Mouse (Mus musculus) liver, adult 2 months (tissue): ENCODE results near the gene Crocc. TPM values are rescaled to one million over a fixed set of nuclear protein-coding genes. Genes with fewer than 3 reads are reported as not detected.

Source experiments
- DNase-seq: peaks from one replicate; pipeline ENCODE4 v3.0.0-alpha.2; 2011; ENCODE audit warnings: low read depth, low spot score; ENCODE audit errors: extremely low read depth
- H3K27ac ChIP-seq: fragments of 200-500 bp; replicated peaks from 2 replicates; pipeline ENCODE4 v1.5.1; 2012; ENCODE audit warnings: low read depth, mild to moderate bottlenecking, control low read depth, inconsistent platforms, low read length; ENCODE audit not compliant: insufficient read depth
- H3K27me3 ChIP-seq: fragments of 200-500 bp; 2 replicates; pipeline ENCODE4 v1.6.1; 2012; ENCODE audit warnings: mild to moderate bottlenecking, moderate library complexity, low read length, inconsistent platforms; ENCODE audit not compliant: control insufficient read depth, insufficient read depth
- H3K36me3 ChIP-seq: fragments of 200-500 bp; 2 replicates; pipeline ENCODE4 v1.6.1; 2012; ENCODE audit warnings: low read length, inconsistent platforms; ENCODE audit not compliant: control insufficient read depth, insufficient read depth
- H3K4me1 ChIP-seq: fragments of 200-500 bp; 2 replicates; pipeline ENCODE4 v1.6.1; 2011; ENCODE audit warnings: low read length; ENCODE audit not compliant: control insufficient read depth, insufficient read depth
- H3K4me3 ChIP-seq: fragments of 200-500 bp; 2 replicates; pipeline ENCODE4 v1.5.1; 2011; ENCODE audit warnings: low read depth, mild to moderate bottlenecking, control low read depth, low read length, moderate library complexity; ENCODE audit not compliant: insufficient read depth
- H3K79me2 ChIP-seq: fragments of 200-500 bp; 2 replicates; pipeline ENCODE4 v1.6.1; 2012; ENCODE audit warnings: inconsistent platforms, mild to moderate bottlenecking, low read length, moderate library complexity; ENCODE audit not compliant: control insufficient read depth, insufficient read depth
- H3K9ac ChIP-seq: fragments of 200-500 bp; 2 replicates; pipeline ENCODE4 v1.6.1; 2012; ENCODE audit warnings: low read depth, mild to moderate bottlenecking, control low read depth, inconsistent platforms, low read length
- CTCF ChIP-seq: fragments of 200-500 bp; IDR thresholded peaks from 2 replicates; pipeline ENCODE4 v1.5.1; 2011; ENCODE audit warnings: low read depth, low read length, control low read depth
- POLR2A ChIP-seq: fragments of 200-500 bp; IDR thresholded peaks from 2 replicates; pipeline ENCODE4 v1.6.1; 2011; ENCODE audit warnings: low read length, control low read depth; ENCODE audit not compliant: insufficient read depth; ENCODE audit errors: extremely low read depth
- WGBS: fragments of 180-500 bp; shearing (Covaris S2); methylation state at CpG from one replicate; pipeline ENCODE4 v1.1.7; 2018; 5-methylcytosine and 5-hydroxymethylcytosine counted together
- polyA plus RNA-seq: library from polyadenylated mRNA; depleted of rRNA; stranded (reverse); fragments of >200 nt; gene quantifications from 2 replicates; pipeline ENCODE4 v1.2.3, GENCODE M21; 2012; rRNA removed
- total RNA-seq: library from RNA; depleted of rRNA; stranded (reverse); fragments of >200 nt; gene quantifications from 2 replicates; pipeline ENCODE4 v1.2.3, GENCODE M21; 2014; rRNA removed

The Crocc gene
- total RNA-seq (0.67 and 0.74 TPM in 2 replicates), polyA plus RNA-seq (0.76 and 1.7 TPM in 2 replicates)

DNA sequence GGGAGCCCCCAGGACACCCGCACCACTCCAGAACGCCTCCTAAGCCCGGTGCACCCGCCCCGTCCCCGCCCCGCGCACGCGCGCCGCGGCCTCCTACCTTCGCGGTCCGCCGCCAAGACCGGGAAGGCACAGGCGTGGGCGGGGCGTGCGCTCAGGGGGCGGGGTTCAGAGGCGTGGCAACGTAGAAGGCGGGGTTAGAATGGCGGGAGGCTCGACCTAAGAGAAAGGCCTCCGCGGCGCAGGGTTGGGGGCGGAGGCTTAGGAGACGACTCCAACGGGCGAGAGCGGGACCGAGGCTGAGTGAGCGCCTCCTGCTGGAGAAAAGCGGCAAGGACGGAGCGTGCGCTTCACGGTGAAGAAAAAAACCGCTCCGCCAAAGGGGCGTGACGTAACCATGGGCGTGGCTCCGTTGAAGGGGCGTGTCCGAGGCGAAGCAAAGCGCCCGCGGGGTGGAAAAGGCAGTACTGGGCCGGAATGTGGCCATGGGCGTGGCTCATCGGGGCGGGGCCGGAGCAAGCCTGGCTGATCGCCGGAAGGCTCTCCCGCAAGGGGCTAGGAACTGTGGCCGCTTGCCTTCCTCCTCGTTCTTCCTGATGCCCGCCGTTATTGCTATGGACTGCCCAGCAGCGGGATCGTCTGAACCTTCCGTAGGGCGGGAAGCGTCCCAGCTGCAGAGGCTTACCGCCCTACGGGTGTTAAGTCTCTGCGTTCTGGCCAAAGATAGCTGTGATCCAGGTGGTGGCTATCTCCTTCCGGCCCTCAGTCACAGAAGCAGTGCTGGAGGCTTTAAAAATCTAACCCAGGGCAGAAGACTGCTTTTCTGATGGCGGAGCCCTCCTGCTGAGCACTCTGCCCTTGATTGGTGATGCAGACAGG, at the start of gene Crocc:
TSS of gene Crocc (minus strand) at position 125 of the 876 bp plus-strand sequence.
- H3K36me3 ChIP-seq: no peaks in the 10 kb centered on the region
- no peaks in the 10 kb centered on the region for H3K27me3 ChIP-seq
- WGBS: under 1% methylated on average over 75 of the region's 77 CpGs
- peak; percentile 72; the same call in 1 of the 2 replicates for TF ChIP-seq POLR2A
- peak; percentile 94 for TF ChIP-seq CTCF
- DNase-seq: peak; percentile 90
- H3K27ac ChIP-seq: peak within 1 kb of the TSS; percentile 28
- peak within 1 kb of the TSS; percentile 78 for H3K9ac ChIP-seq
- no peaks in the 10 kb centered on the region for H3K79me2 ChIP-seq
- peak within 1 kb of the TSS; percentile 73 for H3K4me3 ChIP-seq
- H3K4me1 ChIP-seq: peaks cover 1% of the 10 kb centered on the region; the same call in 1 of the 2 replicates

DNA sequence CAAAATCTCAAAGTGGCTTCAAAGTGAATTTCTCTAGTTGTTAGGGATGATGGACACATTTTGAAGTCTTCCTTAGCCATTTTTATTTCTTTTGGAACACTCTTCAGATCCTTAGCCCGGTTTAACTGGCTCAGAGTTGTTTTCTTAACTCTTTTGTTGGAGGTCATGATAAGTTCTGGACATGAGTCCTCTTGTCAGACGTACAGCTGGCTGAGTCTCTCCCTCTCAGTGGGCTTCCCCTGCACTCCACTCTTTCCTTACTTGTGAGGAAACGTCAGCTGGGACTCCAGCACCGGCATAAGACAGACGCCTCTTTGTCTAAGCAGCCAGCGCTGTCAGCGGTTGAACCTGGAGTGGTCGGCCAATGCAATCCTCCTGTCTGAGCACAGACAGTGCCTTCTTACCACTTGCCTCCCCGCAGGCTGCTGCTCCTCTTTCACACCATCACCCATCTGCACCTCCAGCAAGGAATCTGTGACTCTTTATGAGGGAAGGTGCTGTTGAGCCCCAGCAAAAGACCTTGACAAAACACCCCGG, 47.9 kb upstream of the Crocc start:
- Histone ChIP-seq H3K36me3 (no peaks in the 10 kb centered on the region), H3K9ac (no peak overlapping the region), H3K4me1 (no peaks in the 10 kb centered on the region), H3K27ac (no peak overlapping the region), H3K27me3 (no peaks in the 10 kb centered on the region), H3K4me3 (no peak overlapping the region), H3K79me2 (no peaks in the 10 kb centered on the region)
- no peak for DNase-seq
- TF ChIP-seq POLR2A (no peak), CTCF (no peak)
- 52% methylated on average over 10 of the region's 10 CpGs for WGBS

DNA sequence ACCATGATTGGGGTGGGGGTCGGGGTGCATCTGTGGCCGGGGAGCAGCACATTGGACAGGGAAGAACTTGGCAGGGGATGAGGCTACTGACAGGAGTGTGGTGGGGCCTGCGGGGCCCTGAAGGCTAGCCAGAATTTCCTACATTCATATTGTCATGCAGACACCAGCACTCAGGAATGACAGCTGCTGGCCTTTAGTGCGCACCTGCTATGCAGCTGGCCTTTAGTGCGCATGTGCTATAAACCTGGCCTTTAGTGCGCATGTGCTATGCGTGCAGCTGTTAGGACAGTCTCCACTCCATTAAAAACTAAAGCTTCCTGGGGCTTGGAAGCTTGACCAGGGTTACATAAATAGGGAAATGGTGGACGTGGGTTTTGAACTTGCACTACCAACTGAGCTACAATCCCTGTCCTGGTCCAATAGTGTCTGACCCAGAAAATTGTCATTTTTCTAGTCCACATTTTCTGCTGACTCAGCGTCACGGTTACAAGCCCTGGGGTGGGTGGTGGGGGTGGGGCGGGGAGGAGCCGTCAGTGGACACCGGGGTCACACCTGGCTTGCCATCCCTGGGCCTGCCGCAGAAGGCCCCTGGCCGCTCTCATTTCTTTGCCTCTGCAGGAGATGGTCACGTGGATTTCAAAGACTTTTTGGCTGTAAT, 46.3 kb upstream of the Crocc start:
- Histone ChIP-seq H3K4me1 (no peaks in the 10 kb centered on the region), H3K9ac (no peak overlapping the region), H3K79me2 (no peaks in the 10 kb centered on the region), H3K36me3 (no peaks in the 10 kb centered on the region), H3K27me3 (no peaks in the 10 kb centered on the region), H3K4me3 (no peak overlapping the region), H3K27ac (no peak overlapping the region)
- 85% methylated on average over 16 of the region's 16 CpGs for WGBS
- DNase-seq: no peak
- no peak for TF ChIP-seq CTCF
- no peak for TF ChIP-seq POLR2A

DNA sequence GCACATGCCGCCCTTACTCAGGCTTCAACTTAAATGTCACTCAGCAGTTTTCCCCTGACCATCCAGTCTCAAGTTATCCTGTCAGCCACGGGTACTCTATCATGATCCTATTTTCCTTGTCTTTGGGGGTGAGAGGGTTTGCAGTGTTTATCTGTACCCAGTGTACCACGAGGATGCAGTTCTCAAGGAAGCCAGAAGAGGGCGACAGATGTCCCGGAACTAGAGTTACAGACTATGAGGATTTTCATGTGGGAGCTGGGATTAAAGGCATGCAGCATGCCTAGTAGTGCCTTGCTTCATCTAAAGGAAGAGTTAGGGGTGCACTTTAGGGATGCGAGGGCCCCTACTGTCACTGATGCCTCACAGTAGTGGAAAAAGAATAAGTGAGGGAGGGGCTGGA, 41.5 kb upstream of the Crocc start:
- Histone ChIP-seq H3K4me3 (no peak overlapping the region), H3K4me1 (no peaks in the 10 kb centered on the region; the same call in 1 of the 2 replicates), H3K27me3 (no peaks in the 10 kb centered on the region), H3K36me3 (no peaks in the 10 kb centered on the region), H3K9ac (no peak overlapping the region), H3K79me2 (no peaks in the 10 kb centered on the region), H3K27ac (no peak overlapping the region)
- WGBS: 67% methylated on average over 6 of the region's 6 CpGs
- no peak for DNase-seq
- TF ChIP-seq CTCF (peak; percentile 56), POLR2A (no peak)

DNA sequence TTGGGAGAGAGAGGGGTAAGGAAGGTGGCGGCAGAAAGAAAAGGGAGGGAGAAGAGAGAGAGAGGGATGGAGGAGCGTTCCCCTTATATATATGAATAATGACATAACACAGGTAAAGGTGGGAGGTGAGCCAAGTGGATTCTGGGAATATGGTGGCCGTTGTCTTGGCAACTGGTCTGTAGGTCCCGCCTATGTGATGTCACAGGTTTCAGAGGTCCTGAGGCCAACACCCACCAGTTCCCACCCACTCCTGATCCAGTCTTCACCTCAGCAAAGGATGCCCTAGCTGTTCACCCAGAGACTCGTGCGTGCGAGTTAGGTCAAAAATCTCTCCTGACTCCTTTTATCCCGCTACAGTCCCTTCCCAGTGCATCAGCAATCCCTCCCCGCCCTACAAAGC, 40.9 kb upstream of the Crocc start:
- no peaks in the 10 kb centered on the region for H3K36me3 ChIP-seq
- H3K79me2 ChIP-seq: no peaks in the 10 kb centered on the region
- DNase-seq: no peak
- TF ChIP-seq CTCF: no peak
- no peak for TF ChIP-seq POLR2A
- WGBS: 94% methylated on average over 9 of the region's 9 CpGs
- H3K4me1 ChIP-seq: no peaks in the 10 kb centered on the region; the same call in 1 of the 2 replicates
- H3K27me3 ChIP-seq: no peaks in the 10 kb centered on the region
- H3K27ac ChIP-seq: no peak overlapping the region
- no peak overlapping the region for H3K9ac ChIP-seq
- H3K4me3 ChIP-seq: no peak overlapping the region
